Mouse (Mus musculus): Measurements from ENCODE around the gene Vmn1r127. TPM values are rescaled to one million over a fixed set of nuclear protein-coding genes. Genes with fewer than 3 reads are reported as not detected.
"Not testable (repeated sequence)": the region's sequence is repeated elsewhere in the genome, so short reads cannot be mapped to it uniquely, and the experiment has no call there.

Vmn1r127 gene
- not detected for total RNA-seq (2021)
- long read RNA-seq, experiment 1, result 0 reads
- long read RNA-seq, experiment 2, result 0 reads

DNA sequence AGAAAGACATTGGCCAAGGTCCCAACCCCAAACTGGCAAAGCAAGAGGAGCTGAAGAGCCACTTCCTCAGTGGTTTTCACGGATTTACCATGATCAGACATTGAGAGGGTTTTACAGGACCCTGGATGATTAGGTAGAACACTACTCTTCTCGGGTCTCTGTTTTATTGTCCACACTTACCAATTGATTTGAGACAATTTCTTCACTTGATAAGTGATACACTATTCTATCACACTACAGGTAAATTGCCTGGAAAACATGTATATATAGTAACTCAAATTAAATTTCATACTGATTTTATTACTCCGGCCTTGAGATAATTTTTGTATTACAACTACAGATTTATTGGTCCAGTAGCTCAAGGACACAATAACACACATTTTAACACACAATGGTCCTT lies at the start of gene Vmn1r127:
Gene Vmn1r127, minus strand, starts transcription at position 101 of the 400 bp plus-strand sequence.
- intact Hi-C loops (cut with DNase I), result not testable (repeated sequence)

GRCm38 (mm10) chr7:21361191-21361590 lies 41.5 kb upstream of the Vmn1r127 start, which contains the start of gene Vmn1r129:
TSS of gene Vmn1r129 (minus strand) at chr7:21361291.
- DNase-seq (ENCODE audit: low spot score in 2 of 2); intact Hi-C loops (cut with DNase I): not testable (repeated sequence)

More for the DNA sequence above, at the start of gene Vmn1r127:
- DNase-seq (ENCODE audit: low spot score in 2 of 2), result not testable (repeated sequence)

- intact Hi-C loops (cut with DNase I); DNase-seq (ENCODE audit: low spot score in 2 of 2): not testable (repeated sequence)
These were observed 29.4 kb upstream of the Vmn1r127 start, which contains the start of gene Vmn1r128 for GRCm38 (mm10) chr7:21349073-21349472. TSS of gene Vmn1r128 (plus strand) at chr7:21349373.

GRCm38 (mm10) chr7:21301367-21301766 lies 18.3 kb downstream of the Vmn1r127 start, which contains the start of gene Vmn1r126:
TSS of gene Vmn1r126 (minus strand) at chr7:21301467.
- intact Hi-C loops (cut with DNase I); DNase-seq (ENCODE audit: low spot score in 2 of 2): not testable (repeated sequence)

DNA sequence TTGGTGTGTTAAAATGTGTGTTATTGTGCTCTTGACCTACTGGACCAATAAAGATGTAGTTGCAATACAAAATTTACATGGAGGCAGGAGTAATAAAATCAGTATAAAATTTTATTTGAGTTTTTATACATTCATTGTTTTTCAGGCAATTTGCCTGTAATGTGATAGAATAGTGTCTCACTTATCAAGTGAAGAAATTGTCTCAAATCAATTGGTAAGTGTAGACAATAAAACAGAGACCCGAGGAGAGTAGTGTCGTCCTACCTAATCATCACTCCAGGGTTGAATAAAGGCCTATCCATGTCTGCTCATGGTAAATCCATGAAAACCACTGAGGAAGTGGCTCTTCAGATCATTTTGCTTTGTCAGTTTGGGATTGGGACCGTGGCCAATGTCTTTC lies 47.8 kb downstream of the Vmn1r127 start, which contains the start of gene Vmn1r125:
Gene Vmn1r125, plus strand, starts transcription at position 301 of the 400 bp plus-strand sequence.
- DNase-seq (ENCODE audit: low spot score in 2 of 2); intact Hi-C loops (cut with DNase I): not testable (repeated sequence)

Other genes with a start within 250 kb of the Vmn1r127 start
- gene Vmn1r121, start 221.3 kb downstream of the Vmn1r127 start, total RNA-seq (2021), result not detected
- not detected for gene Vmn1r122, start 185.7 kb downstream of the Vmn1r127 start, total RNA-seq (2021)
- gene Vmn1r123, start 157.7 kb downstream of the Vmn1r127 start, total RNA-seq (2021), result not detected
- not detected for gene Gm5157, start 129.4 kb downstream of the Vmn1r127 start, total RNA-seq (2021)
- not detected for gene Vmn1r124, start 59.2 kb downstream of the Vmn1r127 start, total RNA-seq (2021)
- gene Vmn1r125, start 47.7 kb downstream of the Vmn1r127 start, total RNA-seq (2021), result not detected
- gene Vmn1r126, start 18.4 kb downstream of the Vmn1r127 start, total RNA-seq (2021), result not detected
- gene Vmn1r128, start 29.5 kb upstream of the Vmn1r127 start, total RNA-seq (2021), result not detected
- not detected for gene Vmn1r129, start 41.4 kb upstream of the Vmn1r127 start, total RNA-seq (2021)
- gene Gm6882, start 112.9 kb upstream of the Vmn1r127 start, total RNA-seq (2021), result not detected
- not detected for gene Vmn1r130, start 191.9 kb upstream of the Vmn1r127 start, total RNA-seq (2021)
- not detected for gene Vmn1r131, start 226.2 kb upstream of the Vmn1r127 start, total RNA-seq (2021)